Mouse (Mus musculus) midbrain, embryonic 11.5 days (tissue): ENCODE measurements around the gene 1700003E16Rik. TPM values are rescaled to one million over a fixed set of nuclear protein-coding genes. Genes with fewer than 3 reads are reported as not detected.

Experiments
- ATAC-seq: fragments of 200-750 bp; cut with Nextera tagmentation; 2 replicates; pipeline ENCODE4 v1.8.0; 2017; ENCODE audit warnings: moderate TSS enrichment, moderate library complexity; ENCODE audit not compliant: low FRiP score
- DNase-seq: peaks from one replicate; pipeline ENCODE4 v3.0.0; 2015; ENCODE audit warnings: low spot score; ENCODE audit errors: missing footprints
- H3K27ac ChIP-seq: fragments of 300-500 bp; sonication (generic); 2 replicates; pipeline ENCODE4 v1.5.1; 2014; ENCODE audit warnings: low read depth, low read length
- H3K27me3 ChIP-seq: fragments of 300-500 bp; sonication (generic); 2 replicates; pipeline ENCODE4 v1.6.1; 2014; ENCODE audit warnings: mild to moderate bottlenecking, low read length, moderate library complexity, mixed read lengths; ENCODE audit not compliant: control insufficient read depth, insufficient read depth
- H3K36me3 ChIP-seq: fragments of 300-500 bp; sonication (generic); 2 replicates; pipeline ENCODE4 v1.6.1; 2014; ENCODE audit warnings: mild to moderate bottlenecking, low read length, moderate library complexity, mixed read lengths; ENCODE audit not compliant: control insufficient read depth, insufficient read depth
- H3K4me1 ChIP-seq: fragments of 300-500 bp; sonication (generic); 2 replicates; pipeline ENCODE4 v1.6.1; 2014; ENCODE audit warnings: low read length; ENCODE audit not compliant: control insufficient read depth, insufficient read depth
- H3K4me2 ChIP-seq: fragments of 300-500 bp; sonication (generic); 2 replicates; pipeline ENCODE4 v1.6.1; 2014; ENCODE audit warnings: mild to moderate bottlenecking, moderate library complexity
- H3K4me3 ChIP-seq: fragments of 300-500 bp; sonication (generic); 2 replicates; pipeline ENCODE4 v1.5.1; 2014; ENCODE audit warnings: low read depth, low read length
- H3K9ac ChIP-seq: fragments of 300-500 bp; sonication (generic); 2 replicates; pipeline ENCODE4 v1.6.1; 2014; ENCODE audit warnings: low read length
- H3K9me3 ChIP-seq: fragments of 300-500 bp; sonication (generic); 2 replicates; pipeline ENCODE4 v1.6.1; 2016; ENCODE audit warnings: low read length; ENCODE audit not compliant: control insufficient read depth
- WGBS: fragments of 180-500 bp; shearing (Covaris S2); extraction: QIAGEN DNeasy Blood & Tissue Kit; methylation state at CpG from one replicate; pipeline ENCODE4 v1.1.7; 2014; 5-methylcytosine and 5-hydroxymethylcytosine counted together
- polyA plus RNA-seq: library from polyadenylated mRNA; unstranded; fragments of >200 nt; fragmentation: Nextera tagmentation; extraction: Ambion mirVana; gene quantifications from 2 replicates; pipeline ENCODE4 v1.2.1, GENCODE M21; 2014

Gene 1700003E16Rik
- polyA plus RNA-seq, 1 experiment from 2014 or later = 1.7 TPM

GRCm38 (mm10) chr6:83124851-83125312, 31.3 kb upstream of the 1700003E16Rik start:
- Histone ChIP-seq H3K36me3 (no peaks in the 10 kb centered on the region), H3K4me1 (peaks cover 32% of the 10 kb centered on the region), H3K9me3 (no peaks in the 10 kb centered on the region), H3K27ac (peak overlapping the region; percentile 48; the same call in 1 of the 2 replicates), H3K4me2 (peak overlapping the region; percentile 85), H3K27me3 (no peaks in the 10 kb centered on the region), H3K4me3 (peak overlapping the region; percentile 72), H3K9ac (peak overlapping the region; percentile 80)
- DNase-seq (peak; percentile 99), ATAC-seq (peak; percentile 1; the same call in 1 of the 2 replicates)
- WGBS = under 1% methylated on average over 30 of the region's 30 CpGs

- Histone ChIP-seq H3K4me1 (peaks cover 27% of the 10 kb centered on the region), H3K9me3 (no peaks in the 10 kb centered on the region), H3K9ac (peak within 1 kb of the TSS; percentile 80), H3K4me3 (peak within 1 kb of the TSS; percentile 72), H3K27ac (peak within 1 kb of the TSS; percentile 48; the same call in 1 of the 2 replicates), H3K27me3 (no peaks in the 10 kb centered on the region), H3K36me3 (no peaks in the 10 kb centered on the region), H3K4me2 (peak within 1 kb of the TSS; percentile 85)
- ATAC-seq = no peak
- no peak for DNase-seq
- 30% methylated on average over 5 of the region's 5 CpGs for WGBS
Observed at GRCm38 (mm10) chr6:83125331-83125730, 30.9 kb upstream of the 1700003E16Rik start, which contains the start of gene Ino80b. Ino80b (minus strand) TSS chr6:83125431.

GRCm38 (mm10) chr6:83127419-83127818, 28.8 kb upstream of the 1700003E16Rik start:
- Histone ChIP-seq H3K9ac (no peak overlapping the region), H3K4me3 (no peak overlapping the region), H3K4me2 (no peak overlapping the region), H3K9me3 (no peaks in the 10 kb centered on the region), H3K27ac (no peak overlapping the region), H3K4me1 (peaks cover 20% of the 10 kb centered on the region), H3K36me3 (no peaks in the 10 kb centered on the region), H3K27me3 (no peaks in the 10 kb centered on the region)
- ATAC-seq = no peak
- DNase-seq = no peak
- WGBS = 94% methylated on average over 5 of the region's 5 CpGs

GRCm38 (mm10) chr6:83131469-83132034, 24.7 kb upstream of the 1700003E16Rik start:
- ATAC-seq (no peak), DNase-seq (no peak)
- Histone ChIP-seq H3K4me2 (no peak overlapping the region), H3K27me3 (peaks cover 7% of the 10 kb centered on the region), H3K27ac (no peak overlapping the region), H3K36me3 (no peaks in the 10 kb centered on the region), H3K4me1 (peaks cover 12% of the 10 kb centered on the region), H3K4me3 (no peak overlapping the region), H3K9me3 (no peaks in the 10 kb centered on the region), H3K9ac (no peak overlapping the region)
- WGBS = 85% methylated on average over 6 of the region's 6 CpGs

GRCm38 (mm10) chr6:83132176-83132919, 23.9 kb upstream of the 1700003E16Rik start:
- peaks cover 20% of the 10 kb centered on the region for H3K4me1 ChIP-seq
- H3K9me3 ChIP-seq = no peaks in the 10 kb centered on the region
- H3K36me3 ChIP-seq = no peaks in the 10 kb centered on the region
- no peak overlapping the region for H3K9ac ChIP-seq
- H3K27me3 ChIP-seq = peaks cover 7% of the 10 kb centered on the region
- 88% methylated on average over 9 of the region's 9 CpGs for WGBS
- ATAC-seq (no peak), DNase-seq (no peak)
- H3K4me2 ChIP-seq = no peak overlapping the region
- H3K27ac ChIP-seq = no peak overlapping the region
- no peak overlapping the region for H3K4me3 ChIP-seq

GRCm38 (mm10) chr6:83134226-83134625, 22.0 kb upstream of the 1700003E16Rik start:
- peaks cover 32% of the 10 kb centered on the region for H3K4me1 ChIP-seq
- H3K9me3 ChIP-seq = no peaks in the 10 kb centered on the region
- H3K4me3 ChIP-seq = no peak overlapping the region
- H3K36me3 ChIP-seq = no peaks in the 10 kb centered on the region
- H3K27me3 ChIP-seq = peaks cover 7% of the 10 kb centered on the region
- H3K9ac ChIP-seq = no peak overlapping the region
- ATAC-seq (no peak), DNase-seq (no peak)
- H3K27ac ChIP-seq = no peak overlapping the region
- WGBS = 60% methylated on average over 3 of the region's 3 CpGs
- no peak overlapping the region for H3K4me2 ChIP-seq

- 53% methylated on average over 7 of the region's 7 CpGs for WGBS
- Histone ChIP-seq H3K4me2 (peak within 1 kb of the TSS; percentile 86), H3K9me3 (no peaks in the 10 kb centered on the region), H3K36me3 (no peaks in the 10 kb centered on the region), H3K4me1 (peaks cover 36% of the 10 kb centered on the region), H3K4me3 (peak within 1 kb of the TSS; percentile 26), H3K27me3 (peaks cover 7% of the 10 kb centered on the region), H3K9ac (peak within 1 kb of the TSS; percentile 97), H3K27ac (peak within 1 kb of the TSS; percentile 99; the same call in 1 of the 2 replicates)
- ATAC-seq (no peak), DNase-seq (no peak)
Observed at GRCm38 (mm10) chr6:83134951-83135513, 21.2 kb upstream of the 1700003E16Rik start, which contains the start of gene Rtkn. Rtkn (plus strand) TSS chr6:83135463.

GRCm38 (mm10) chr6:83135571-83136161, 20.5 kb upstream of the 1700003E16Rik start:
- H3K36me3 ChIP-seq = no peaks in the 10 kb centered on the region
- H3K9me3 ChIP-seq = no peaks in the 10 kb centered on the region
- 2% methylated on average over 37 of the region's 37 CpGs for whole genome bisulfite sequencing
- peak; percentile 89 for DNase-seq
- ATAC-seq = no peak
- peak overlapping the region; percentile 26 for H3K4me3 ChIP-seq
- peak overlapping the region; percentile 97 for H3K9ac ChIP-seq
- H3K27me3 ChIP-seq = peaks cover 7% of the 10 kb centered on the region
- H3K4me2 ChIP-seq = peak overlapping the region; percentile 86
- H3K4me1 ChIP-seq = peaks cover 36% of the 10 kb centered on the region
- H3K27ac ChIP-seq = no peak overlapping the region
